Mouse (Mus musculus) kidney, embryonic 15.5 days (tissue): Measurements from ENCODE around the gene S100b. TPM values are rescaled to one million over a fixed set of nuclear protein-coding genes. Genes with fewer than 3 reads are reported as not detected.

Source experiments
- ATAC-seq: fragments of 200-750 bp; cut with Nextera tagmentation; replicated peaks from 2 replicates; pipeline ENCODE4 v1.8.0; 2017; ENCODE audit warnings: moderate TSS enrichment; ENCODE audit not compliant: low FRiP score
- H3K27ac ChIP-seq: fragments of 300-500 bp; sonication (generic); 2 replicates; pipeline ENCODE4 v1.5.1; 2015; ENCODE audit warnings: mild to moderate bottlenecking, inconsistent platforms
- H3K27me3 ChIP-seq: fragments of 300-500 bp; sonication (generic); 2 replicates; pipeline ENCODE4 v1.6.1; 2015; ENCODE audit warnings: inconsistent platforms
- H3K36me3 ChIP-seq: fragments of 300-500 bp; sonication (generic); 2 replicates; pipeline ENCODE4 v1.6.1; 2015; ENCODE audit warnings: inconsistent platforms
- H3K4me1 ChIP-seq: fragments of 300-500 bp; sonication (generic); 2 replicates; pipeline ENCODE4 v1.6.1; 2015; ENCODE audit warnings: inconsistent platforms
- H3K4me2 ChIP-seq: fragments of 300-500 bp; sonication (generic); 2 replicates; pipeline ENCODE4 v1.6.1; 2015; ENCODE audit warnings: moderate library complexity, mild to moderate bottlenecking, inconsistent platforms
- H3K4me3 ChIP-seq: fragments of 300-500 bp; sonication (generic); replicated peaks from 2 replicates; pipeline ENCODE4 v1.5.1; 2015; ENCODE audit warnings: mild to moderate bottlenecking, inconsistent platforms
- H3K9ac ChIP-seq: fragments of 300-500 bp; sonication (generic); 2 replicates; pipeline ENCODE4 v1.6.1; 2015; ENCODE audit warnings: mild to moderate bottlenecking, inconsistent platforms
- H3K9me3 ChIP-seq: fragments of 300-500 bp; sonication (generic); replicated peaks from 2 replicates; pipeline ENCODE4 v1.6.1; 2016; ENCODE audit warnings: inconsistent platforms
- whole genome bisulfite sequencing: fragments of 180-500 bp; shearing (Covaris S2); methylation state at CpG from one replicate; pipeline ENCODE4 v1.1.7; 2015; ENCODE audit warnings: mixed read lengths; 5-methylcytosine and 5-hydroxymethylcytosine counted together
- polyA plus RNA-seq: library from polyadenylated mRNA; unstranded; fragments of >200 nt; fragmentation: Nextera tagmentation; extraction: Ambion mirVana; gene quantifications from 2 replicates; pipeline ENCODE4 v1.2.1, GENCODE M21; 2015

The S100b gene
- polyA plus RNA-seq, 1 experiment from 2014 or later: 0.84 TPM

DNA sequence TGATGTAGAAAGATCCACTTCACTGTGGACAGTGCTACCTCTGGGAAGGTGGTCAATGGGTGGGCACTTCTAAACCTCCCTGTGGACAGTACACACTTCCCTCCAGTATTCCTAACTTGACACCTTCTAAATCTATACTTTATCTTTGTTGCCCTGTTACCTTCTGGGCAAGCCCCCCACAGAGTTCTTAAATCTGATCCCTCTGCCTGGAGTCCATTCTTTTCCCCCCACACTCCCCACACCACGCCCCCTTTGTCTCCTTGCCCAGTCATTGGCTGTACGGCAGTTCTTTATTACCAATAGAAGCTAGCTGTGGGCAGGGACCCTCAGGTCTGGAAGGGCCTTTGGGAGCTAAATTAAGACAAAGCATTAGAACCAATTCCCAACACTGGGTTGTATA is 8.5 kb upstream of the S100b start:
- Histone ChIP-seq H3K4me3 (no peak overlapping the region), H3K9me3 (no peaks in the 10 kb centered on the region), H3K9ac (no peak overlapping the region), H3K4me1 (no peaks in the 10 kb centered on the region), H3K27me3 (no peaks in the 10 kb centered on the region), H3K4me2 (no peak overlapping the region), H3K27ac (no peak overlapping the region), H3K36me3 (no peaks in the 10 kb centered on the region)
- no peak for ATAC-seq
- 71% methylated on average over 2 of the region's 2 CpGs for WGBS

DNA sequence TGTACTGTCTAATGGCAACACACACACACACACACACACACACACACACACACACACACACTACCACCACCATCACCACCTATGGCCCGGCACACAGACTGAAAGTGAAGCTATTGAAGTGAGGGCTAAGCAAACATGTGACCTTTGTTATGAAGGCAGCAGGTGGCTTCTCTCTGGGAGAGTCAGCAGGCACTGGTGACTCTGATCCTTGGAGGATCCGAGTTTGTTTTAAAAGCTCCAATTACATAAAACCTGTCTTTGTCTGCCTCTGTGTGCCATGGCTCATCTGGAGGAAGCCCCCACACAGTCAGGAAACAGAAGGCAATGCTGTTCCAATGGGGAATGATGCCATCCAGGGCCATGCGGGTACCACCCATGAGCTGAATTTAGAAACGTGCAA is 7.1 kb upstream of the S100b start:
- WGBS: 40% methylated on average over 4 of the region's 4 CpGs
- H3K36me3 ChIP-seq: no peaks in the 10 kb centered on the region
- H3K27me3 ChIP-seq: no peaks in the 10 kb centered on the region
- H3K9me3 ChIP-seq: no peaks in the 10 kb centered on the region
- H3K27ac ChIP-seq: no peak overlapping the region
- no peak overlapping the region for H3K4me2 ChIP-seq
- H3K4me3 ChIP-seq: no peak overlapping the region
- H3K4me1 ChIP-seq: no peaks in the 10 kb centered on the region
- ATAC-seq: peak; percentile 52
- no peak overlapping the region for H3K9ac ChIP-seq

- H3K9me3 ChIP-seq: no peaks in the 10 kb centered on the region
- H3K27me3 ChIP-seq: no peaks in the 10 kb centered on the region
- no peak overlapping the region for H3K4me3 ChIP-seq
- H3K4me1 ChIP-seq: no peaks in the 10 kb centered on the region
- no peak overlapping the region for H3K27ac ChIP-seq
- H3K4me2 ChIP-seq: no peak overlapping the region
- ATAC-seq: no peak
- H3K9ac ChIP-seq: no peak overlapping the region
- no peaks in the 10 kb centered on the region for H3K36me3 ChIP-seq
- 66% methylated on average over 21 of the region's 21 CpGs for WGBS
Observed at GRCm38 (mm10) chr10:76247960-76248646, 5.5 kb upstream of the S100b start.

- no peaks in the 10 kb centered on the region for H3K36me3 ChIP-seq
- 89% methylated on average over 5 of the region's 5 CpGs for WGBS
- no peak for ATAC-seq
- H3K4me3 ChIP-seq: no peak overlapping the region
- H3K27me3 ChIP-seq: no peaks in the 10 kb centered on the region
- H3K27ac ChIP-seq: no peak overlapping the region
- no peak overlapping the region for H3K9ac ChIP-seq
- no peak overlapping the region for H3K4me2 ChIP-seq
- no peaks in the 10 kb centered on the region for H3K4me1 ChIP-seq
- H3K9me3 ChIP-seq: no peaks in the 10 kb centered on the region
Observed at GRCm38 (mm10) chr10:76248647-76248968, 5.0 kb upstream of the S100b start.

- Histone ChIP-seq H3K9ac (no peak overlapping the region), H3K27me3 (no peaks in the 10 kb centered on the region), H3K9me3 (no peaks in the 10 kb centered on the region), H3K27ac (no peak overlapping the region), H3K4me1 (no peaks in the 10 kb centered on the region), H3K36me3 (no peaks in the 10 kb centered on the region), H3K4me2 (no peak overlapping the region), H3K4me3 (no peak overlapping the region)
- WGBS: 83% methylated on average over 7 of the region's 7 CpGs
- no peak for ATAC-seq
Observed at GRCm38 (mm10) chr10:76250870-76251269, 2.8 kb upstream of the S100b start.

DNA sequence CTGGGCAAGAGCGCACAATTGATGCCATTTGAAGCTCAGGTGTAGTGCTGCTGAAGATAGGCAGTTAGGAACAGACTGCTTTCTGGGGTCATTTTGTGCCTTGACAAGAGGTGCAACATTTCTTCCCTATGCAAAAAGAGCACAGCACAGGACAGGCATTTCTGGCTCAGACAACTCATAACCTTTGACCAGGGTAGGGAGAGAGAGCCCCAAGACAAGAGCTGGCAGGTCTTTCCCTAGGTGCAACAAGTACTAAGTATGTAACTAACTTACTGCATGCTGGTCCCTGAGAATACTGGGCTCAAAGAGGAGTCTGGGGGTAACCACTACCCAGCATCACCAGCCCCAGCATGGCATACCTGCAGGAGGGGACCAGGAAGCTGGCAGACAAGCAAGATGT is 574 bp upstream of the S100b start:
- Histone ChIP-seq H3K4me1 (no peaks in the 10 kb centered on the region), H3K4me2 (no peak overlapping the region), H3K27ac (no peak overlapping the region), H3K4me3 (no peak overlapping the region), H3K27me3 (no peaks in the 10 kb centered on the region), H3K9ac (no peak overlapping the region), H3K9me3 (no peaks in the 10 kb centered on the region), H3K36me3 (no peaks in the 10 kb centered on the region)
- ATAC-seq: no peak
- 97% methylated on average over 1 of the region's 1 CpGs for WGBS

GRCm38 (mm10) chr10:76255617-76256016 is 2.0 kb downstream of the S100b start:
- no peaks in the 10 kb centered on the region for H3K27me3 ChIP-seq
- no peak overlapping the region for H3K9ac ChIP-seq
- no peaks in the 10 kb centered on the region for H3K9me3 ChIP-seq
- ATAC-seq: no peak
- no peak overlapping the region for H3K27ac ChIP-seq
- no peaks in the 10 kb centered on the region for H3K4me1 ChIP-seq
- H3K36me3 ChIP-seq: no peaks in the 10 kb centered on the region
- 67% methylated on average over 6 of the region's 6 CpGs for WGBS
- no peak overlapping the region for H3K4me2 ChIP-seq
- no peak overlapping the region for H3K4me3 ChIP-seq

GRCm38 (mm10) chr10:76257231-76257630 is 3.6 kb downstream of the S100b start:
- no peaks in the 10 kb centered on the region for H3K36me3 ChIP-seq
- H3K27me3 ChIP-seq: no peaks in the 10 kb centered on the region
- no peak overlapping the region for H3K9ac ChIP-seq
- no peaks in the 10 kb centered on the region for H3K9me3 ChIP-seq
- H3K4me1 ChIP-seq: no peaks in the 10 kb centered on the region
- 92% methylated on average over 7 of the region's 7 CpGs for WGBS
- H3K4me3 ChIP-seq: no peak overlapping the region
- H3K27ac ChIP-seq: no peak overlapping the region
- no peak for ATAC-seq
- H3K4me2 ChIP-seq: no peak overlapping the region

DNA sequence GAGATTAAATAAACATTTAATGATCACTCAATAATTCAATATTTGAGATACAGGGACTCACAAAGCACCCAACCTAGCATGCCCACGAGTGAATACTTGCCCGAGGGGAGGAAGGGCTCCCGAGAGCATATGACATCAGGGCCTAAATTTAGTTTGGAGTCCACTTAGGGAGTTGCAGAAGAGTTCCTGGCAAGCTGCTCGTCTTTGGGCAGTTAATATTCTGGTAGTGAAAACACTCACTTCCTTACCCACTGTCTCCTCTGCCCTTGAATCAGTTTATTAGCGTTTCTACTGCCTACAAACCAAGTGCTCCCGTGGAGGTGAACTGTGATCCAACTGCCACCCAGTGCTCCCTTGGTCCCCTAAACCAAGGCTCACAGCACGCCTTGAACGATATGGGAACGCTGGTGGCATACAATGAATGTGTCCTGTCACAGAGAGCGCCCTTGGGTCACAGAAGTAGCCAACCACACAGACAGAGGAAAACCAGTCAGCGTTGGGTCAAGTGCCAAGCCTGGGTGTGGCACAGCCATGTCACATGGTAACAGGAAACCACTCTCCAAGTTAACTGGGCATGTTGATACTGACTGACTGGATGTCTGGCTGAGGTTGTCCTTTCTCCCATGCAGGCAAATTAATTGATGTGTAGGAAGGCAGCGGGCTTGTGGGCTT is 4.2 kb downstream of the S100b start:
- Histone ChIP-seq H3K4me2 (no peak overlapping the region), H3K4me3 (no peak overlapping the region), H3K9me3 (no peaks in the 10 kb centered on the region), H3K27ac (no peak overlapping the region), H3K9ac (no peak overlapping the region), H3K36me3 (no peaks in the 10 kb centered on the region), H3K4me1 (no peaks in the 10 kb centered on the region), H3K27me3 (no peaks in the 10 kb centered on the region)
- no peak for ATAC-seq
- WGBS: 70% methylated on average over 12 of the region's 12 CpGs

- Histone ChIP-seq H3K27me3 (no peaks in the 10 kb centered on the region), H3K9me3 (no peaks in the 10 kb centered on the region), H3K4me3 (no peak overlapping the region), H3K4me1 (no peaks in the 10 kb centered on the region), H3K36me3 (peaks cover 7% of the 10 kb centered on the region; the same call in 1 of the 2 replicates), H3K4me2 (no peak overlapping the region), H3K27ac (no peak overlapping the region), H3K9ac (no peak overlapping the region)
- no peak for ATAC-seq
- WGBS: 74% methylated on average over 18 of the region's 18 CpGs
Observed at GRCm38 (mm10) chr10:76259566-76260232, 6.0 kb downstream of the S100b start.

DNA sequence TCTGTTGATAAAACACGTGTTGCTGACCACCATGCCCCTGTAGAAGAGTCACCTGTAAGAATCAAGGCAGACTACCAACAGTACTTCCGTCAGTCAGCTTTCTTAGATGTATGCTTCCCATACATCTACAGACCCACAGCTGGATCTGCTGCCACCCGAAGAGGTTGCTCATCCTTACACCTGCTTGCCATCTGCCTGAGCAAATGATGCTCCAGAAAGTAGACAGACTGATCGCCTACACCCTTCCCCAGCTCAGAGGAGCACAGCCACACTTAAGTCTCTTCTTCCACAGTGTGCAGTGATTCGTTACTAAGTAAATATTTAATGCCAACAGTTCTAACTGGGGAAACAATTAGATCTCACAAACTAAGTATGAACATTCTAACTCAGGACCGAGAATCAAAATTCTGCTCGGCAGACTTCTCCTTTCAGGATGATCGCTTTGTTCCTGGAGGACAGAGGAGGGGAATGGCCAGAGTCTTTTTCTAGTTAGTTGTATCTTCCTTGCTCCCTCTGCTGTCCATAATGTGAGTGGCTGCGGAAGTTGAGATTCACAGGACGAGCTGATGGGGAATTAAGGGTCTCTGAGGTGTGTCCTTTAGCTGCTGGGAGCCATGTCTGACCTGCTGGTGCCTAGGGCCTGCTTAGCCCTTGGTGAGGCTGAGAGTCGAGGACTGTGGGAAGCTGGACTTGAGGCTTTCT is 6.9 kb downstream of the S100b start:
- Histone ChIP-seq H3K27ac (no peak overlapping the region), H3K27me3 (no peaks in the 10 kb centered on the region), H3K4me3 (no peak overlapping the region), H3K36me3 (peaks cover 15% of the 10 kb centered on the region), H3K4me1 (no peaks in the 10 kb centered on the region), H3K9me3 (no peaks in the 10 kb centered on the region), H3K4me2 (no peak overlapping the region), H3K9ac (no peak overlapping the region)
- no peak for ATAC-seq
- WGBS: 56% methylated on average over 11 of the region's 11 CpGs

GRCm38 (mm10) chr10:76261447-76261846 is 7.8 kb downstream of the S100b start:
- H3K9me3 ChIP-seq: no peaks in the 10 kb centered on the region
- ATAC-seq: 0 out of 2 replicates have a peak, but pooled peaks have one; percentile 38
- H3K4me2 ChIP-seq: no peak overlapping the region
- H3K27ac ChIP-seq: no peak overlapping the region
- no peaks in the 10 kb centered on the region for H3K27me3 ChIP-seq
- H3K36me3 ChIP-seq: peaks cover 24% of the 10 kb centered on the region
- 65% methylated on average over 3 of the region's 3 CpGs for WGBS
- H3K4me1 ChIP-seq: no peaks in the 10 kb centered on the region
- no peak overlapping the region for H3K9ac ChIP-seq
- H3K4me3 ChIP-seq: no peak overlapping the region
